Mouse (Mus musculus): ENCODE measurements around the gene Olig2.
"Not testable (repeated sequence)": the region's sequence is repeated elsewhere in the genome, so short reads cannot be mapped to it uniquely, and the experiment has no call there.

The Olig2 gene

DNA sequence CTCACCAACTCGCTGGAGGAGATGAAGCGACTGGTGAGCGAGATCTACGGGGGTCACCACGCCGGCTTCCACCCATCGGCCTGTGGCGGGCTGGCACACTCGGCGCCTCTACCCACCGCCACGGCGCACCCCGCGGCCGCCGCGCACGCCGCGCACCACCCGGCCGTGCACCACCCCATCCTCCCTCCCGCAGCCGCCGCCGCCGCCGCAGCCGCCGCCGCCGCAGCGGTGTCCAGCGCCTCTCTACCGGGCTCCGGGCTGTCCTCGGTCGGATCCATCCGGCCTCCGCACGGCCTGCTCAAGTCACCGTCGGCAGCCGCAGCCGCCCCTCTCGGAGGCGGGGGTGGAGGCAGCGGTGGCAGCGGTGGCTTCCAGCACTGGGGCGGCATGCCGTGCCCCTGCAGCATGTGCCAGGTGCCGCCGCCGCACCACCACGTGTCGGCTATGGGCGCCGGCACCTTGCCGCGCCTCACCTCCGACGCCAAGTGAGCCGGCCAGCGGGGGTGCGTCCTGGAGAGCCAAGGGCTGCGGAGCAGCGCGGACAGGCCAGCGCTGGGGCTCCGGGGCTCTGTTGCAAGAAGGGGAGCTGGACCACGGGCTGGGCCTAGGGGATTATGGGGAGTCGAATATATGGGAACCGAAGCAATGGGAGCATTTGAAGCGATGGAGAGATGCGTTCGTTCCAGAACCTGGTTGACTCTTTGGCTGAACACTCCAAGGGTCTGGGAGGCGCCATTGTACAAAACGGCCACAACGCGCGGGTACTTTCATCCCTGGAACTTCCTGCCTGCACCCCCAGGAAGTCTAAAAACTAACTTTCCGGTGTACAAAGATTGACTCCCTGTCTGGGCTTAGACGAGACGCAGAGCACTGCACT lies 1.9 kb downstream of the Olig2 start:
- no peak for DNase-seq (ENCODE audit: low spot score)

GRCm38 (mm10) chr16:91227760-91228043 lies 2.4 kb downstream of the Olig2 start:
- DNase-seq (ENCODE audit: low spot score), result no peak

- no peak for DNase-seq (ENCODE audit: low spot score)
Measured at GRCm38 (mm10) chr16:91228238-91229071, 3.2 kb downstream of the Olig2 start.

DNA sequence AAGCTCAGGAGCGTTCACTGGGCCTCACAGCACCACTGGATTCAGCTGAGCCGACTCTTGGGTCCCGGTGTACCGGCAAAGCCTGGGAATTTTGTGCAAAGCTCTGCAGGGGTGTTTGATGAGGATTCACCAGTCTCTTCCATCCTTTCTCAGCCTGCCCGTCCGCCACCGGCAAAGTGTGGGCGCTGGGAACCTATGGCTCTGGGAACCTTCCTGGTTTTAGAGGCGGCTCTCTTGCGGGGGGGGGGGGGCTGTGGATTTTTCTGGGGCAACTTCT lies 3.8 kb downstream of the Olig2 start:
- no peak for DNase-seq (ENCODE audit: low spot score)

DNA sequence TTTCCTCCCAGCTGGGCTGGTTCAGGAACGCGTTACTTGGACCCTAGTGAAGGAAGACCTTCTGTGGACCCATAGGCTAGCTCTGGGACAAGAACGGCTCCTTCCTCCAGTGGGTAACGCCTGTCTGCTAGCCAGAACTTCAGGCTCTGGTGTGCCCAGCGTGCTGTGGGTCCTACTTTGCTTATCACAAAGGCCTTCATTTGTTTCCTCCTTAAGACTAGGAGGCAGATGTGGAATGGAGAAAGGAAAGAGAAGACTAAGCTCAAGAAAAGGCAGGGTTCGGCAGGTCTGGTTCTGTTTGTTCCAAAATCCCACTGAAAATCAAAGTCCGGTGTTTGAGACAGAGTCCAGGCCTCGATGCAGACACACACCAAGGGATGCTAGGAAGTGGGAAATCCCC lies 4.4 kb downstream of the Olig2 start:
- DNase-seq (ENCODE audit: low spot score), result no peak

GRCm38 (mm10) chr16:91231781-91232469 lies 6.7 kb downstream of the Olig2 start:
- DNase-seq (ENCODE audit: low spot score), result no peak

- no peak for DNase-seq (ENCODE audit: low spot score)
Measured at GRCm38 (mm10) chr16:91232470-91233240, 7.4 kb downstream of the Olig2 start.

DNA sequence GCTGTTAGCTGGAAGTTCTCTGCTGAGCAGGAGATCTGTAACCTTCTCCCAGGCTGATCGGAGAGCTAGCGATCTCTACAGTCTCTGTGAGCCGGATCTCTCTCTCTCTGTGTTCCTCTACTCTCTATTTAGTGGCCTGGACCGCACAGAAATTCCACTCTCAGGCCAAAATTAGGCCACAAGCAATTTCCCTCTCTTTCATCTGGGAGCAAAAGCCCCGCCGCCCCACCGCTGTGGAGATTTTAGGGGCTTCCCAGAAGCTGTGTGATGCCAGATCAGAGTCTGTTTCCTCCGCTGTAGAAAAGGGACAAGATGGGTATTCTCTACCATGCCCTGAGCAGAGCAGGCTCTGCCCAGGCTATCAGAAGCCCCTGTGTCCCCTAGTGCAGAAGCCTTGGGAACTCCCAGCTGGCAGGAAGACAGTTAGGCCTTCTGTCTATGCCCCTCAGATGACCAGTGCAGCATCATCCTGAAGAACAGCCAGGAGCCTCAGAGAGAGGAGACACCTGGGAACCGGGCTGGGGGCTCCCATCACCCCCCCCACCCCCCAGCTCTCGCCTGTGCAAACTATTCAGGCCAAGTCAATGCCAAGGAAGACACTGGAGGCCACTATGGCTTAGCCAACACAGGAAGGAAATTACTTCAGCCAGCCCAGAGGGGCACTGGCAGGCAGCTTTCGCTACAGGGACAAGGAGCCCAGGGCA lies 8.1 kb downstream of the Olig2 start:
- no peak for DNase-seq (ENCODE audit: low spot score)

GRCm38 (mm10) chr16:91239024-91239423 lies 13.8 kb downstream of the Olig2 start:
- no peak for DNase-seq (ENCODE audit: low spot score)

- no peak for DNase-seq (ENCODE audit: low spot score)
Measured at GRCm38 (mm10) chr16:91246292-91246691, 21.0 kb downstream of the Olig2 start.

- not testable (repeated sequence) for DNase-seq (ENCODE audit: low spot score)
Measured at GRCm38 (mm10) chr16:91255419-91256164, 30.3 kb downstream of the Olig2 start.

- no peak for DNase-seq (ENCODE audit: low spot score)
Measured at GRCm38 (mm10) chr16:91258956-91259355, 33.7 kb downstream of the Olig2 start.

GRCm38 (mm10) chr16:91260861-91261260 lies 35.6 kb downstream of the Olig2 start:
- no peak for DNase-seq (ENCODE audit: low spot score)

DNA sequence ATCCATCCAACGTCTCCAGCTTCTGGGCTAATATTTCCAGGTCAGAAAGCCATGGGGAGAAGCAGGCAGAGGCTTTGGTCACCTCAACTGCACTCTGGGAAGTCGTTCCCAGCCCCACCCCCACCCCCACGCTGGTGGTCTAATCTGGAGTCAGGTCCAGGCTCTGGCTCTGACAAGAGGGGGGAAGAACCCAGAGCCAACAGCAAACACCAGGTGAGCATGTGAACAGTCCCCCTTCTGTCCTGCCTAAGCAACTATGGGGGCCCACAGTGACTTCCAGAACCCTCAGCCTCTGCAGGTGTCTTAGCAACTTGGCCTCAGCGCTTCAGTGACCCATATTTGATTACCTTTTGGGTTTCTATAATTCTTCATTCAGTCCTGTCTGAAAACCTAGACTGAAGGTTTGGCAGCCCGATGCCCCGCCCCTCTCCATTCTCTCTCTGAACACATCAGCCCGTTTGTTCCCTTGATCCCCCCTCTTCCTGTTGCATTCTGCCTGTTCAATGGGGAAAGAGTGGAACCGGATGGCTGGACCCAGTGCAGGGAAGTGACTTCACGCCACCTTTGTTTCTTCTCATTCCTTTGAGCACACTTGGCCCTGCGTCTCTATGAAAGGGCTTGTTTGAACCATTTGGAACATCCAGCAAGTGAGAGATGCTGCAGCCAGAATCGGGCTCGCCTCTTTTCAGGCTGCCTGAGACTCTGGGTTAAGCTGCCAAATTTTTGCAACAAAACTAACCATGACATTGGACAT lies 37.4 kb downstream of the Olig2 start:
- peak; percentile 30 for DNase-seq (ENCODE audit: low spot score)

GRCm38 (mm10) chr16:91265972-91266371 lies 40.7 kb downstream of the Olig2 start:
- DNase-seq (ENCODE audit: low spot score), result peak; percentile 76

GRCm38 (mm10) chr16:91268724-91269452 lies 43.6 kb downstream of the Olig2 start:
- DNase-seq (ENCODE audit: low spot score), result no peak

DNA sequence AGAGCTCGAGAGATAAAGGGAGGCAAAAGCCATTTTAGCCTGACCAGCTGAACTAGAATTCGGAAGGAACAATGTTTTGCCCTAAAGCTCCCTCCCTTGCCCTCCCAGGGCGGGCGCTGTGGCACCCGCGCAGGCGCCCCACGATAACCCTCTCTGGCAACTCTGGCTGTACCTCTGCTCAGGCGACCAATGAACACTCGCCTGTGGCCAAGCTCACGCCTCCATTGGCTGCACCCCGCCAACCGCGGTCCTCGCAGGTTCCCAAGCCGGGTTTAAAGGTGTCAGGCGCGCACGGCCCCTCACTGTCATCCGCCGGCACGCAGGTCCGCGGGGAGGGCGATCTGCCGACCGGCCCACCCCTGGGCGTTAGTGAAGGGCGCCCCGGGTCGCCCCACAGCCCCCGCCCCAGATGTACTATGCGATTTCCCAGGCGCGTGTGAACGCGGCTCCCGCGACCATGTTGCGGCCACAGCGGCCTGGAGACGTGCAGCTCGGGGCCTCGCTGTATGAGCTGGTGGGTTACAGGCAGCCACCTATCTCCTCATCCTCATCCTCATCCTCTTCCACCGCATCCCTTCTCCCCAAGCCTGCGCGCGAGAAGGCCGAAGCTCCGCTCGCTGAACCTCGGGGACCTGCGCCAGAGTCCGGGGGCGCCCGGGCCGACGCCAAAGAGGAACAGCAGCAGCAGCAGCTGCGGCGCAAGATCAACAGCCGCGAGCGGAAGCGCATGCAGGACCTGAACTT lies 44.4 kb downstream of the Olig2 start, which contains the start of gene Olig1:
Gene Olig1, plus strand, starts transcription at position 305 of the 744 bp plus-strand sequence.
- peak; percentile 76 for DNase-seq (ENCODE audit: low spot score)

DNA sequence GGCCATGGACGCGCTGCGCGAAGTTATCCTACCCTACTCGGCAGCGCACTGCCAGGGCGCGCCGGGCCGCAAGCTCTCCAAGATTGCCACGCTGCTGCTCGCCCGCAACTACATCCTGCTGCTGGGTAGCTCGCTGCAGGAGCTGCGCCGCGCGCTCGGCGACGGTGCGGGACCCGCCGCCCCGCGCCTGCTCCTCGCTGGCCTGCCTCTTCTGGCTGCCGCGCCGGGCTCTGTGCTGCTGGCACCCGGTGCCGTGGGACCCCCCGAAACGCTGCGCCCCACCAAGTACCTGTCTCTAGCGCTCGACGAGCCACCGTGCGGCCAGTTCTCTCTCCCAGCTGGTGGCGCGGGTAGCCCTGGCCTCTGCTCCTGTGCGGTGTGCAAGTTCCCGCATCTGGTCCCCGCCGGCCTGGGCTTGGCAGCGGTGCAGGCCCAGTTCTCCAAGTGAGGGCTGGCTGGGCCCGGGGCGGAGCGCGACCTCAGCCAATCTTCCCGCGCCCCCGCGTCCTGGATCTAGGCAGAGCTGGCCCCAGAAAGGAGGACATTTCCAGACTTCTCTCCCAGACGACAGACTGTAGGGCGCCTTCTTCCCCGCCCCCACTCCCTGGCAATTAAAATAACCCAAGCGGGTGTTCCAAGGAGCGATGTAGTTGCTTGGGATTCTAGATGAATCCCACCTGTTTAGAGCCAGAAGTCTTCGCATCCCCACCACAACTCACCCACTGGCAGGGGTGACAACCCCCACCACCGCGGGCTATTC lies 45.1 kb downstream of the Olig2 start:
- DNase-seq (ENCODE audit: low spot score), result peak; percentile 29

All from layer of hippocampus, adult 11-12 months (tissue).